Mouse (Mus musculus) kidney, adult 2 months (tissue): Measurements from ENCODE around the gene Rbfox1.

Experiments
- CTCF ChIP-seq: fragments of 200-500 bp; conservative IDR thresholded peaks from 2 replicates; pipeline ENCODE4 v1.5.1; 2011; ENCODE audit warnings: low read depth, mild to moderate bottlenecking, control low read depth, low read length, moderate library complexity, mixed read lengths; ENCODE audit not compliant: insufficient read depth, insufficient read length
- POLR2A ChIP-seq: fragments of 200-500 bp; IDR thresholded peaks from one replicate; pipeline ENCODE4 v1.6.1; 2011; ENCODE audit warnings: low read depth, low read length, control low read depth

GRCm38 (mm10) chr16:7136971-7137370 lies 1251.8 kb downstream of the Rbfox1 start:
- TF ChIP-seq CTCF (peak; percentile 58), POLR2A (no peak)
